Mouse (Mus musculus) C2C12 (cell line): ENCODE measurements around the gene Magi1.

Experiments
- CTCF ChIP-seq: IDR thresholded peaks from one replicate; pipeline ENCODE4 v1.5.1; 2011; ENCODE audit not compliant: control insufficient read depth, insufficient read depth, insufficient read length
- MAX ChIP-seq: IDR thresholded peaks from one replicate; pipeline ENCODE4 v1.6.1; 2011; ENCODE audit warnings: mild to moderate bottlenecking, control low read depth
- USF1 ChIP-seq: IDR thresholded peaks from one replicate; pipeline ENCODE4 v1.6.1; 2011; ENCODE audit warnings: low read depth, mild to moderate bottlenecking, control low read depth, moderate library complexity

DNA sequence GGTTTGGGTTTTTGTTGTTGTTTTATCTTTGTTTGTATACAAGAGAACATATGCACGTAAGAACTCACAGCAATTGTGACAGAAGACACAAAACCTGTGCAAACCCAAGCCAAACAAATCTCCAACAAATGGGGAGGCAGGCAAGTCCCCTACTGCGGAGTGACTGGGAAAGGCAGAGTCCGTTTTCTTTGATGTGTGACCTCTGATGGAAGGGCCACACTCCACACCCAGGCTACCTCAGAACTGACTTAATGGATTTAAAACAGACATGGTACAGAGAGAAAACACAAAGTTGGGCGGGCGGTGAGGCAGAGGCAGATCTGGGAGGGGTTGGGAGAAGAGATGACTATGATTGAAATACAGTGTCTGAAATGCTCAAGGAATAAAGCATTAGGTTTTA is 390.8 kb downstream of the Magi1 start:
- TF ChIP-seq CTCF (no peak), USF1 (no peak), MAX (no peak)
